Mouse (Mus musculus) kidney, postnatal 14 days (tissue): ENCODE data around the gene Smap2.

Experiments used
- DNase-seq: peaks from one replicate; pipeline ENCODE4 v3.0.0; 2022; ENCODE audit warnings: mixed read lengths

Smap2 gene

GRCm38 (mm10) chr4:120974711-120975427 is 42.2 kb downstream of the Smap2 start:
- peak; percentile 41 for DNase-seq

GRCm38 (mm10) chr4:120971842-120972241 is 45.2 kb downstream of the Smap2 start:
- DNase-seq = no peak

GRCm38 (mm10) chr4:120969382-120970146 is 47.5 kb downstream of the Smap2 start:
- peak; percentile 40 for DNase-seq

- DNase-seq = no peak
These were observed 48.6 kb downstream of the Smap2 start for GRCm38 (mm10) chr4:120968486-120968885.

GRCm38 (mm10) chr4:120955586-120955985 is 61.5 kb downstream of the Smap2 start:
- no peak for DNase-seq

GRCm38 (mm10) chr4:120953667-120954066 is 63.4 kb downstream of the Smap2 start:
- DNase-seq = no peak

- no peak for DNase-seq
These were observed 64.0 kb downstream of the Smap2 start for GRCm38 (mm10) chr4:120953038-120953437.

GRCm38 (mm10) chr4:120952163-120952562 is 64.9 kb downstream of the Smap2 start:
- DNase-seq = no peak

GRCm38 (mm10) chr4:120951428-120951973 is 65.5 kb downstream of the Smap2 start, which contains the start of gene Zfp69:
Zfp69 (minus strand) TSS chr4:120951699.
- peak; percentile 96 for DNase-seq

- peak; percentile 4 for DNase-seq
These were observed 66.2 kb downstream of the Smap2 start for GRCm38 (mm10) chr4:120950763-120951427.

GRCm38 (mm10) chr4:120948938-120949337 is 68.1 kb downstream of the Smap2 start:
- peak; percentile 64 for DNase-seq

GRCm38 (mm10) chr4:120935006-120935405 is 82.0 kb downstream of the Smap2 start:
- DNase-seq = peak; percentile 53

- no peak for DNase-seq
These were observed 86.3 kb downstream of the Smap2 start for GRCm38 (mm10) chr4:120930736-120931135.

GRCm38 (mm10) chr4:120928686-120929085 is 88.4 kb downstream of the Smap2 start:
- peak; percentile 32 for DNase-seq

GRCm38 (mm10) chr4:120925386-120925785 is 91.7 kb downstream of the Smap2 start:
- peak; percentile 56 for DNase-seq

- peak; percentile 93 for DNase-seq
These were observed 92.3 kb downstream of the Smap2 start, which contains the start of gene Exo5 for GRCm38 (mm10) chr4:120924554-120925299. Exo5 (minus strand) TSS chr4:120925017.

GRCm38 (mm10) chr4:120921461-120921860 is 95.6 kb downstream of the Smap2 start:
- no peak for DNase-seq
